Mouse (Mus musculus): Measurements from ENCODE around the gene Cdpf1.

The Cdpf1 gene

DNA sequence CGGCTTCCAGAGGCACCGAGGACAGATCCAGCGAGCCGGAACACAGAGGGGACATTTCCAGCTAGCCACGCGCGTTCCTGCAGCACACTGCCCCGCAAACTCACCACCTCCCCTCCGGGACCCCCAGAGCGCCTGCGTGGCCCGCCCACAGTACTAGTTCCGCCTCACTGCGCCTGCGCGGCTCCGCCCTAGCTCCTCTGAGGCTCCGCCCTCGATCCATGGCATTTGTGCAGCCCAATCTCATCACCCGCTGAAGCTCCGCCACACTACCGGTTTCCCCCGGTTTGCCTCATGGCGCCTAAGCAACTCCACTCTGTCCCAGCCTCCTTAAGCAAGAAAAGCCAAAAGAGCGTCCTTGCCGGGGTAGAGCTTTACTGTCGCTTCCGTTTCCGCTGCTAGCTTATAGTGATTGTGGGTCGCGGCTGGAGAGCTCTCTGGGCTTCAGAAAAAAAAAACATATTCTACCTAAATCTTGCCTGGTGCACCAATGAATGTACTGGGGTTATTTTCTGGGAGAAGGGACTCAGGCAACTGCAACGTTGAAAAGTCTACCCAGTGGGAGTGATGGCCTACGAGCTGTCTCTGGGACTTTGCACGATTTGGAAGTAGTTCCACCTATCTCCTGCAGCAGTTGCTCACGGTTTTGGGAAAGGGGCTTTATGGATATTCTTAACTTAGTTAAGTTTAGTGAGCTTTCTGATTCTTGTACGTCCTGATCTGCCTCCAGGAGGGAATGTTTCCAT lies at the start of gene Cdpf1:
Gene Cdpf1 (minus strand): TSS at position 163 of the 743 bp plus-strand sequence.
- in situ Hi-C loops (cut with MboI, MseI) = no loop called here

GRCm38 (mm10) chr15:85859490-85860031 lies 48.1 kb upstream of the Cdpf1 start, which contains the start of gene Gtse1:
Gene Gtse1 (plus strand): TSS chr15:85859745.
- in situ Hi-C loops (cut with MboI, MseI) = loop anchor here (25.0 kb wide), 1 partner anchor 247 kb away; no protein-coding TSS in a partner anchor

GRCm38 (mm10) chr15:85858980-85859489 lies 47.5 kb upstream of the Cdpf1 start:
- in situ Hi-C loops (cut with MboI, MseI) = loop anchor here (25.0 kb wide), 1 partner anchor 247 kb away; no protein-coding TSS in a partner anchor

DNA sequence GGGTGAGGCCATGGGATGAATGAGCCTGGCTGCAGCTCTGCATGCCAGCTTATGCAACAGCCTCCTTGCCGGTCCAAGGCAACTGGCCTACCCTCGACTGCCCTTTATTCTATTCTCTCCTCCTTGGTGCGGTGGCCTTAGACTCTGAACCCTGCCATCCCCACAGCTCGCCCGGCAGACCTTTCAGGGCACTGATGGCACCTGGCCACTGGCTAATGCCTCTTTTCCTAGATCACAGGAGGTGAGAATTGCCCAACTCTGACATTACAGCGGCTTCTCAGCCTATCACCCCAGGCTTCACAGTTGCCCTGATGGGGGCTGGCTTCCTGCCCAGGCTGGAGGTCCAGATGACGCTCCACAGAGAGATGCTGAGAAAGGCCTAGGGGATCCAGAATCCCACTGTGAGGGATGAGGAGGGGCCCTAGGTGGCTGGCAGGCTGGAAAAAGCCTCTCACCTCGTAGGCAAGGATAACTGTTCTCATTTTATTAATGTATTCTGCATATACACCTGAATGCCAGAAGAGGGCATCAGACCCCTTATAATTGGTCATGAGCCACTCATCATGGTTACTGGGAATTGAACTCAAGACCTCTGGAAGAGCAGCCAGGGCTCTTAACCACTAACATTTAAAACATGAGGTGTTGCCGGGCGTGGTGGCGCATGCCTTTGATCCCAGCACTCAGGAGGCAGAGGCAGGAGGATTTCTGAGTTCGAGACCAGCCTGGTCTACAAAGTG lies 40.3 kb upstream of the Cdpf1 start:
- in situ Hi-C loops (cut with MboI, MseI) = loop anchor here (5.0 to 25.0 kb wide), 2 partner anchors 135 to 240 kb away; no protein-coding TSS in a partner anchor

DNA sequence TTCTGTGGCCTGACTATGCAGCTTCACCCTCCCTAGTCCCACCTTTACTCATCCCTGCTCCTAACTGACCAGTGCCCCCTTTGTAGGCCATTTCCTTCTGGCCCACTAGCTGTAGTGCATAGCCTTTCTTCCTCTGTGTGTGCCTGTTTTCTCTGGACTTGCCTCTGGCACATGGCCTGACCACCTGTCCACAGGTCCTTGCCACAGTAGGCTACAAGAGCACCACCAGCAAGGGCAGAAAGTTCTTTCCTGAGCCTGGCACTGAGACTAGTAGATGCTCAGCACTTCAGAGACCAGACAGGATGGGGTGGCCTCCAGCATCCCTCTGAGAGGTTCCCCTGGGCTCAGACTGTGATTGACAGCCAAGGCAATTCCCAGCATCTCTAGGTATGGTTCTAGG lies 33.6 kb upstream of the Cdpf1 start:
- in situ Hi-C loops (cut with MboI, MseI) = no loop called here

DNA sequence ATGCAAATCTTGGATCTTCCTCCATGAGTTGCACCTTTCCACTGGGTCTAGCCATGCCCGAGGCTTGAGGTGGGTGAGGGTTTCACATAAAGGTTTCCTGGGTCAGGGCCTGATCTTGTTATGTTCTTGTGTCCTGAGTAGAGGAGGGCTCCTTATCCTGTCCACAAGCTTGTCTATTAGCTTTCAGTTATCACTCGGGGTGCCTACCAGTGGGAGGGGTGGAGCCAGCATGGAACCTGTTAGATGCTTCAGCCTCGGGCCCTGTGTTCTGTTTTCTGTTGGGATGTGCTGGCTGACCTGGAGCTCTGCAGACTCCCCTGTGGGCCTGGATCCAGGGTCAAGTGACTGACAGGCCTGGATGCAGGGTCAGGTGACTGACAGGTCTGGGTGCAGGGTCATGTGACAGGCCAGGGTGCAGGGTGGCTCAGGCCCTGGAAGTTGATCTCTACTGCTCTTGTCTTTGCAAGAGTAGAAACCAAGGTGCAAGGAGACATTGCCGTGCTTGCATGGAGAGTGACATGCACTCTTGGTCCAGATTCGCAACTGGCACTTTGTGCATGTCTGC lies 30.4 kb upstream of the Cdpf1 start:
- in situ Hi-C loops (cut with MboI, MseI) = no loop called here

- in situ Hi-C loops (cut with MboI, MseI) = no loop called here
Measured at GRCm38 (mm10) chr15:85840983-85841382, 29.5 kb upstream of the Cdpf1 start.

- in situ Hi-C loops (cut with MboI, MseI) = no loop called here
Measured at GRCm38 (mm10) chr15:85836887-85837286, 25.4 kb upstream of the Cdpf1 start.

DNA sequence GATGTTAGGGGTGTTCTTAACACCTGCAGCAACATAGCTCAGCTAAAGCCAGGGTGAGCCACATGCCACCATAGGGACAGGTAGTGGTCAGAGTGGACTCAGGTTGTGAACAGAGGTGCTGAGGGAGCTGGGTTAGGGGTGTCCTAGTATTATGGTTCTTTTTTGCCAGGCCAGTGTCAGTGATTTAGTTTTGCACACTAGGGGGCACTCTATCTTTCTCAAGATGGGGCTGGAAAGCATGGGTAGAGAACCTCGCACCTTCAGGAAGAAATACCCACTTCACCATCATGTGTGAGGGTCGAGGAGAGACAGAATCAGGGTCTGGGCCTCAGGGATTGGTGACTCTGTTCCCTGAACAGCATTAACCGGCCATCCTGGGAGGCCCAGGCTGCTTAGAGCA lies 23.8 kb upstream of the Cdpf1 start:
- in situ Hi-C loops (cut with MboI, MseI) = no loop called here

DNA sequence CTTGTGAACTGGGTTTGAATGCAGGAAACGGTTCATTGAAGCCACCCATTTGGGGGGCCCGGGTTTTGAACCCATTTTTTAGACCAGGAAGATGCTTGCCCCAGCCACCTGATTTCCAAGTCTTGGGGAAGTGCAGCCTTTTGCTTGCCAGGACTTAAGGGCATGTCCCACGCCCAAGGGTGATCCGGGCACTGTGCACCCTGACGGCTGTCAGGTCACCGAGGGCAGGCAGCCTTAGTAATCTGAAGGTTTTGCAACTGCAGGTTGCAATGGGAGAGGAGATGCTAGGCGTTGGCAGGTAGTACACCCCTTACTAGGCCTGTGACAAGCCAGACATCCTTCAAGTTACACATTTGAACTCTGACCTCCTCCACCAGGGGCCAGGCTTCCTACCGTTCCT lies 21.1 kb upstream of the Cdpf1 start:
- in situ Hi-C loops (cut with MboI, MseI) = no loop called here

DNA sequence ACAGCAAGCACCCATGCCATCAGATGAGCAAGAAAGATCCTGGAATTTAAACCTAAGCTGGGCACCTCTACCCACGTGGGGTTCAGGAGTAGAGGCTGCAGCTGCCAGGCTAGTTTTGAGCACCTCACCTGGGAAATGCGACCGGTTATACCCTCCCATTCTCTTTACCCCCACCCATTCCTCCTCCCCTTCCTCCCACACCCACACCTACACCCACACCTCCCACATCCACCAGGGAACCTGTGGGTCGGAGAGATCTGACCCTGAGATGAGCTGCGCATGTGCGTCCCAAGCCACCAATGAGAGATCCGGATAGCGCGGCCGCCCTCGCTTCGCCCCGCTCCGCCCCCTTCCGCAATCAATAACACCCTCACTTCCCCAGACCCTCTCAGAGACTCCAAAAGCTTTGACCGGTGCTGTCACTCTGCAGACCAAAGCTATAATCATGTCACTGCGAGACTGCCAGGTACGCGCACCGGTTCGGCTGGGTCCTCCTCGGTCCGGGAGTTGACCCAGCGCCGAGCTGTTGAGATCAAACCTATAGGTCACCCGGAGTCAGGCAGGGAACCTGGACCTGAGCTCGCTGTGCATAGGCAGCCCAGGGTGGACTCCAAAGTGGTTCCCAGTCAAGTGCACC lies 20.6 kb upstream of the Cdpf1 start, which contains the start of gene Ttc38:
Gene Ttc38 (plus strand): TSS at position 353 of the 637 bp plus-strand sequence.
- in situ Hi-C loops (cut with MboI, MseI) = no loop called here

- in situ Hi-C loops (cut with MboI, MseI) = no loop called here
Measured at GRCm38 (mm10) chr15:85829470-85829869, 18.0 kb upstream of the Cdpf1 start.

DNA sequence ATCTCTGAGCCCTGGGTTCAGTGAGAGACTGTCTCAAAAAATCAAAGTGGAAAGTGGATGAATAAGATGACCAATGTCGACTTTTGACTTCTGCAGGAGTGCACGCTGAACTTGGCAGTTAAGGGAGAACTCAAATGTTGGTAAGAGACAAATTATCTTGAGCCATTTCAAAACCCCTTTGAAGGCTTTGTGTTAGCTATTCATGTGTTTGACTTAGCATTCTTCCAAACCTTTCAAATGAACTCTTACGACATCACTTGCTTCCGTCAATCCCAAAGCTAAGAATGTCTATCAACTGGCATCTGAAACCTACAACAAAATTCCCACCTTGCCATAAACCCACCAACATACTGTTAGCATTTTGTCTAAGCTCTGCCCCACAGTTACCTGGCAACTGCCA lies 16.6 kb upstream of the Cdpf1 start:
- in situ Hi-C loops (cut with MboI, MseI) = no loop called here

- in situ Hi-C loops (cut with MboI, MseI) = no loop called here
Measured at GRCm38 (mm10) chr15:85826676-85827075, 15.2 kb upstream of the Cdpf1 start.

DNA sequence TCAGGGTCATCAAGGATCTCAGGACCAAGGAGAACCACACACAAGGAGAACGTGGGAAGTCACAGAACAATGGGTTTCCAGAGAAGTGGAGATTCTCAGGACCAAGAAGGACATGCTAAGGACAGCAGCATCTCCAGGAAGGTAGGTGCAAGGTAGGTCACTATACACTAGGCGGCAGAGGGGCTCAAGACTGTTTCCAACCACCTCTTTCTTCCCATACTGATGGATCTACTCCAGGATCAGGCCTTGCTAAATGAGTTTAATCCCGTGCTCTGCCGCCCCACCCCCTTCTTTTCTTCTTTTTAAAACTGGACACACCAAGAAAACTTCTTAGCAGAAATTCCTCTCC lies 10.5 kb upstream of the Cdpf1 start:
- in situ Hi-C loops (cut with MboI, MseI) = no loop called here

DNA sequence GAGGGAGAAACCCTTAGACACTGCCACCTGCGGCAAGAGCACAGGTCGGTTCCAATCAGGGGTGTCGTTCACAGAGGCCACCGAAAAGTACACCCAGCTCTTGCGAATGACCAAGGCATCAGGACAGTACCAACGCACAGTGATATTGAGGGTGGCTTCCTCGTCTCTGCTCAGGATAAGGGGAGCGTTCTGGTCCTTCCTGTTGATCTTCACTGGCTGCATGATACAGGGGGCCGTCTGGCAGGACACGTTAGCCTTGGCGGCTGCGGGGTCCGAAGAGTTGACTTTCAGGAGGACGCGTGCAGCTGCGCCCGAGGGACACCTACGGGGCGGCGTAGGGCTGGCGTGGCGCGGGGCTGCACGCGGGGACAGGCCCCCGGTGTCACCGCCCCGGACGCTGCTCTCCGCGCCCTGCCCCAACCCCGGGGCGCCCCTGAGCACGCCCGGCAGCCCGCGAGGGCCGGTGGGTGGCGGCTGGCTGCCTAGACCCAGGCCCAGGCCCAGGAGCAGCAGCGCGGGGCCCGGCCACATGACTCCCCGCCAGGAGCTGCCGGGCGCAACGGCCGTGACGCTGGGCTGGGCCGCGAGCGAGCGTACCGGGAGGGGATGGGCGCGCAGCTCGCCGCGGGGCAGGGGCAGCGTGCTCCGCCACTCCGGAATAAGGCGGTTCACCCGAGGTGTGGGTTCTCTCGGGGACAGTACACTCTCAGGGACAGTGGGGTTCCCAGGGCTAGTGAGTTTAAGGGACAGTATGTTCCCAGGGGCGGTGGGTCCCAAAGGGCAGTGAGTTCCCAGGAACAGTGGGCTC lies 9.9 kb upstream of the Cdpf1 start, which contains the start of gene Pkdrej:
Gene Pkdrej (minus strand): TSS at position 532 of the 808 bp plus-strand sequence.
- in situ Hi-C loops (cut with MboI, MseI) = no loop called here

DNA sequence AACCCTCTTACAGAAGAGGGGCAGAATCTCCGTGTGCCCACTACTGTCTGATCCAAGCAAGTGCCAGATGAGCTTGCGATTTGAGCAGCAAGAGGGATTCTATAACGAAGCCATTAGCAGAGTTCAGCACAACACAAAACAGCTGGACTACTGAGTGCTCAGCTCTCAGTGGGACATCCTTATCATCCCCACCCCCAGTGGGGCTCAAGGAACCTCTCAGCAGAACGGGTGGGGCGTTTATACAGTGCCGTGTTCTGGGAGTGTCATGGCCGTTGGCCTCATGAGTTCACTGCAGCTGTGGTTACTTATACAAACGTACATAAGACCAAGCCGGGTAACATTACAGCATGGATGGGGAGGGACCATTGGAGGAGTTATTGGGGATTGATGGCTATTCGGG lies 1.9 kb upstream of the Cdpf1 start:
- in situ Hi-C loops (cut with MboI, MseI) = no loop called here

DNA sequence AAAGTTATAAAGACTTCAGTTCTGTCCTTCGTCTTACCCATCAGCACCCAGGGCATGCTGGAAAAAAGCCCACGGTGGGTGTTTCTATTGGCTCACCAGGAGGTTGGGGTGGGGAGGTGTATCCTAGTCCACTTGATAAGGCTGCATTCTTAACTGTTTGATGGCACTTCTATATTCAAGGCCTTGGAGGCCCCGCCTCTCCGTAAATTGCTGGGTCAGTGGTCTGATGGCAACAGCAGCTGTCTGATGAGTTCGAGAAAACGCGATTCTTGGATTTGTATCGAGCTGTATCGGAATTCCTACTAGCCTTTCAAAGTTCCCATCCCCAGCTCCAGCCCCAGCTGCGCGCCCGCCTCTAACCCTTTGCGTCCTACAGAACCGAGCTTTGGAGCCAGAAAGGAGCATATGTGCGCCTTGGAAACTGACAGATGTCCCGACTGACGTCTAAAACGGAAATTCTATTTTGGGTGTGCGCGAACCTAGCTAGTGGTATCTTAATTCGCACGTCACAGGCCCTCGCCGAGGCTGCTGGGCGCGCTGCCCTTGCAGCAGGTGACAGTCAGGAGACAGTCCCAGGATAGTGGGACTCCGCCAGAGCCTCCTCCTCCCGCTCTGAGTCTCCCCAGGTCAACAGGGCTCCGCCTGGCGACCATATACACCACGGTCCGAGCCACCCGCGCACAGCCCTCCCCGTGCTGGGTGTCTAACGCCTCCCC lies 533 bp downstream of the Cdpf1 start:
- in situ Hi-C loops (cut with MboI, MseI) = no loop called here

DNA sequence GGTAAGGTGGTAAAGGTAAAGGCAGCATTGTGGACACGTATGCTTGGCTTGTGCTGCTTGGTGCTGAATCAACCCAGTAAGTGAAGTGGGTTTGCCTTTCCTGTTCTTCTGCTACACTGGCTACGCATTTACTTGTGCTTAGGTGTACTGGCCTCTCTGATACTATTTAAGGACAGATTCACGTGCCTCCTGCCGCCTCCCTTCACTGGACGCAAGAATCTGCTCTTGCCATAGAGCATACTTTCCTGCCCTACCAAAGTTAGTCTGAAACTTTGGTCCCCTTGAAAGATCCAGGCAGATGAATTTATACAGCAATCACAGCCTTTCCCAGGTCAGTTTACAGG lies 1.1 kb downstream of the Cdpf1 start:
- in situ Hi-C loops (cut with MboI, MseI) = no loop called here

DNA sequence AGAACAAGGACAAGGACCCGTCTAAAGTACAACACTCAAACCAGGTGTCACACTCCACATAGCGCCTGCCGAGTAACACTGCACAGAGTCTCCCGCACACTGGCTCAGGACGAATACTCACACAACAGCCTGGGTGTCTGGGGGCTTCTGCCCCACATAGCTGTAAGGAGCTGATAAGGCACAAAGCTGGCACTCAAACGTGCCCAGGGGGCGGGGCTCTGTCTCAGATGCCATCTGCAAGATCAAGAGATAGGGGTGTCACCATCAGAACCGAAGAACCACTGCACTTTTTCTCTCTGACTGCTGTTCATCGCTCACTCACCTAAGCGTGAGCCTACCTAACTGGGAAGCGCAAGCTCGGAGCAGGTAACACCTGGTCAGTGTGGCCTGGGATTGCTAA lies 2.4 kb downstream of the Cdpf1 start:
- in situ Hi-C loops (cut with MboI, MseI) = no loop called here
